Mouse (Mus musculus) megakaryocyte, embryonic 14.5 days (primary cell): ENCODE data around the gene Aff3.

Experiments
- FLI1 ChIP-seq: IDR thresholded peaks from 2 replicates; pipeline ENCODE4 v1.6.1; 2012; ENCODE audit warnings: low read length, inconsistent platforms, mixed read lengths
- GATA1 ChIP-seq: IDR thresholded peaks from 3 replicates; pipeline ENCODE4 v1.6.1; 2012; ENCODE audit warnings: mixed read lengths, low read length, inconsistent platforms, borderline replicate concordance

DNA sequence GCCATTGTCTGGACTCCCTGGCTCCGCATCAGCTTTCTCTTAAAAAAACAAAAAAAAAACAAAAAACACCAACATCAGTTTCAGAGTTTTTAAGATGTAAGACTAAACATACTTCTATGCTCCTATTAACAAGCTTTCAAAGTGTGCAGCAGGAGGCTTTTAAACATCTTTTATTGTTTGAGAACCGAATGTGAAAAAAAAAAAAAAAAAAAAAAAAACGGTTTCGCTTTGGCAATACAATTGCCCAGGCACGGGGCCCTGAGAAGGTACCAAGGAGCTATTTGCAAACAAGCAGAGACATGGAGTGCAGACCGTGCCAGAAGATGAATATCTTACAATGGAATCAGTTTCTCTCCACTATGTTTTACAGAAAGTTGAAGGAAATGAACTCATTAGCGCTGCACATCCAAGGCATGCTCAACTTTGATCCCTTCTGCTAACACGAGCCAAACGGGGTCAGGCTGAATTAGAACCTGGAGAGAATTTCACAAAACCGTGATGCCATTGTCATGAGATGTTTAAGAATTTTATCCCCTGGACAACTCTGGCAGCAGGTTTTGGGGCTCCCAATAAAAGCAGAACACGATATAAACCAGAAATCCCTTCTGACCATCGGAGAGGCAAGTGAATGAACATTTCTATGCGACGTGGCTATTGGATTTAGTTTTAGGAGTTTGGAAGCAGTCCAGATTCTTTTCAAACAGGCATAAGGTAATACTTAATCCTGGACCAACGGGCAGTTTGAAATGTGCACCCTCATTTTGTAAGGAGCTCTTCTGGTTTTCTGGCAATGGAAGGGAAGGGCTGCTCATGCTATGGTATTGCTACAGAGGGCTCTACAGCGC lies 344.4 kb downstream of the Aff3 start:
- TF ChIP-seq GATA1 = no peak
- TF ChIP-seq FLI1 = no peak
